In the genomic region with DNA sequence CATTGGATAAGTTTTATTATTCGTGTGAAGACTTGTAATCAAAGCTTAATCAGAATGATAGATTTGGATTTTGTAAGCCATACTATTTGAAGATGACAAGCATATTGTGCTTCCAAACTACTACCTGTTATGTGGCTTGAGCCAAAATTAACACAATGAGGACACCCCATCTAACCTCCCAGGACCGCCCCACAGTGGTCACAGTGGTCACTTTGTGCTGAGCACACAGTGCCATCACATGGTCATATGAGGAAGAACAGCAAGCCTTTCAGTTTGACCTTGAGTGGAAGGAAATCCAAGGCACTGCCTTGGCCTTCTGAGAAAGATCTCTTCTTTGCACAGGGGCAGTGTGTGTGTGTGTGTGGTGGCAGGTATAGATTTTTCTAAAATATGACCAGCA, we compare ENCODE assay signal across 10 mouse cellular contexts.
A peak's percentile ranks its signal among the peaks of the same experiment; 100 is the strongest.
DNase-seq lines count a peak whose midpoint lies in the region; ATAC-seq and TF ChIP-seq lines count a peak whose summit lies in the region.
"Had no signal": no experiment of that assay in that cellular context is flagged by ENCODE, and none has a peak within 500 bp of the region (broad histone marks: within the 10 kb centered on the region; RNA-seq: fewer than 3 reads in every experiment).

No protein-coding gene starts in this region.

- no peak for TF ChIP-seq POLR2A in kidney, adult 2 months (IDR thresholded peaks at IDR 0.05; ENCODE audit: low read depth, low read length)

- peak; percentile 44 for DNase-seq in kidney, adult 2 months
- DNase-seq in kidney, adult 11 months: no peak
- DNase-seq in G1E (ENCODE audit: low spot score): no peak
- DNase-seq in brain, adult 2 months (ENCODE audit: low read depth, low spot score): peak; percentile 20
- DNase-seq in kidney, postnatal 14 days: peak; percentile 52
- DNase-seq in urinary bladder, postnatal 4 days (ENCODE audit: low spot score in 2 of 2): no peak

- H3K4me3 ChIP-seq in kidney, adult 2 months (ENCODE audit: insufficient read depth, low read depth, low read length): no peak overlapping the region
- H3K4me3 ChIP-seq in G1E (ENCODE audit: low read depth, low read length): no peak overlapping the region
- H3K4me3 ChIP-seq: embryonic facial prominence, embryonic 15.5 days; lung, embryonic 15.5 days had no signal

- peak; percentile 75 for TF ChIP-seq CTCF in kidney, adult 2 months (conservative IDR thresholded peaks at IDR 0.05; ENCODE audit: insufficient read depth, insufficient read length, low read depth, low read length)
- TF ChIP-seq CTCF in G1E (IDR thresholded peaks at IDR 0.05; ENCODE audit: low read depth, low read length): no peak

- no peaks in the 10 kb centered on the region for H3K36me3 ChIP-seq in kidney, adult 2 months (ENCODE audit: control insufficient read depth, insufficient read depth, low read length)
- H3K36me3 ChIP-seq in G1E (replicated peaks): no peaks in the 10 kb centered on the region
- H3K36me3 ChIP-seq: embryonic facial prominence, embryonic 15.5 days; lung, embryonic 15.5 days had no signal

- no peaks in the 10 kb centered on the region for H3K9me3 ChIP-seq in G1E (replicated peaks)
- H3K9me3 ChIP-seq: embryonic facial prominence, embryonic 15.5 days; lung, embryonic 15.5 days had no signal

- H3K4me1 ChIP-seq in kidney, adult 2 months (ENCODE audit: control insufficient read depth, insufficient read depth, low read length): no peaks in the 10 kb centered on the region
- no peaks in the 10 kb centered on the region for H3K4me1 ChIP-seq in G1E (ENCODE audit: insufficient read depth, low read depth, low read length)
- H3K4me1 ChIP-seq: embryonic facial prominence, embryonic 15.5 days; lung, embryonic 15.5 days had no signal

- peak; percentile 8; the same call in 1 of the 2 replicates for ATAC-seq in G1E (ENCODE audit: extremely low read depth, insufficient number of reproducible peaks, low FRiP score, poor library complexity, severe bottlenecking)
- ATAC-seq in megakaryocyte-erythroid progenitor cell, adult 5-6 weeks (replicated peaks; ENCODE audit: low FRiP score, low TSS enrichment, poor library complexity, severe bottlenecking): no peak
- no peak for ATAC-seq in megakaryocyte, adult 5-6 weeks (ENCODE audit: poor library complexity, severe bottlenecking)

- H3K27ac ChIP-seq in kidney, adult 2 months (ENCODE audit: insufficient read depth, low read depth, low read length): no peak overlapping the region
- H3K27ac ChIP-seq: embryonic facial prominence, embryonic 15.5 days; lung, embryonic 15.5 days had no signal

- H3K27me3 ChIP-seq in kidney, adult 2 months (replicated peaks; ENCODE audit: control insufficient read depth, insufficient read depth, low read length): no peaks in the 10 kb centered on the region
- H3K27me3 ChIP-seq in G1E (ENCODE audit: insufficient read depth, low read length): no peaks in the 10 kb centered on the region
- H3K27me3 ChIP-seq: embryonic facial prominence, embryonic 15.5 days; lung, embryonic 15.5 days had no signal

- 54% methylated on average over 2 of the region's 2 CpGs for WGBS in kidney, adult 2 months

Comparison
In these comparisons a context has a peak if more than half of its experiments do, and no peak if none do; other contexts are left out.
1. DNase-seq: peak in kidney, adult 2 months (single experiment), brain, adult 2 months (single experiment) and kidney, postnatal 14 days (single experiment); none in kidney, adult 11 months (single experiment), G1E (single experiment) and urinary bladder, postnatal 4 days (0 of 2).